Mouse (Mus musculus): ENCODE measurements around the gene Zfp365. TPM values are rescaled to one million over a fixed set of nuclear protein-coding genes. Genes with fewer than 3 reads are reported as not detected.
A peak's percentile ranks its signal among the peaks of the same experiment; 100 is the strongest.

Zfp365 gene
- under 1 TPM; 0.12 to 0.20 TPM for total RNA-seq (2021)
- long read RNA-seq, experiment 1: 0 reads
- long read RNA-seq, experiment 2: 0 reads

DNA sequence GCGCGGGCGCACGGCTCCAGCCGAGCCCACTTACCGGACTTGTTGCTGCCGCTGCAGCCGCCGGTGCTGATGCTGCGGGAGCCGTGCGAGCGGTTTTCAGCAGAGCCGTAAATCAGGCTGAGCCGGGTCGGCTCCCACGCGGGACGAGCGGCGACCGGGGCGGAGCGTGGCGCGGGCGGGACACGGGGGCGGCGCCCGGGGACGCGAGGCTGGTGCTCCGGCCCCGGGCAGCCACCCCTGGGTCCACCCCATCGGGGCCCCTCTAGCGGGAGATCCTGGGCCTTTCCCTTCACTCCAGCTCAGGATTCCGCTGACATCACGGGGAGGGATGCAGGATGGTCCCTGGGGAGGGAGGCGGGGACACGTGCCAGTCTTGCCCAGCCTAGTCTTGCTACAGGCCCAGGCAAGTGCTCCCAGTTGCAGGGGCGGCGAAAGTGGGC is at the start of gene Zfp365:
Zfp365 (minus strand) TSS at position 326 of the 440 bp plus-strand sequence.
- intact Hi-C loops (cut with DNase I): no loop called here

GRCm38 (mm10) chr10:67959982-67960381 is 47.5 kb upstream of the Zfp365 start:
- DNase-seq: no peak
- intact Hi-C loops (cut with DNase I): no loop called here

More for the DNA sequence above, at the start of gene Zfp365:
- peak; percentile 60 for DNase-seq

- intact Hi-C loops (cut with DNase I): no loop called here
- DNase-seq: no peak
Measured at GRCm38 (mm10) chr10:67955982-67956381, 43.5 kb upstream of the Zfp365 start.

- intact Hi-C loops (cut with DNase I): no loop called here
- DNase-seq: no peak
Measured at GRCm38 (mm10) chr10:67951690-67952089, 39.2 kb upstream of the Zfp365 start.

GRCm38 (mm10) chr10:67950059-67950748 is 37.7 kb upstream of the Zfp365 start:
- DNase-seq: no peak
- intact Hi-C loops (cut with DNase I): no loop called here

GRCm38 (mm10) chr10:67943513-67943912 is 31.1 kb upstream of the Zfp365 start:
- intact Hi-C loops (cut with DNase I): no loop called here

DNA sequence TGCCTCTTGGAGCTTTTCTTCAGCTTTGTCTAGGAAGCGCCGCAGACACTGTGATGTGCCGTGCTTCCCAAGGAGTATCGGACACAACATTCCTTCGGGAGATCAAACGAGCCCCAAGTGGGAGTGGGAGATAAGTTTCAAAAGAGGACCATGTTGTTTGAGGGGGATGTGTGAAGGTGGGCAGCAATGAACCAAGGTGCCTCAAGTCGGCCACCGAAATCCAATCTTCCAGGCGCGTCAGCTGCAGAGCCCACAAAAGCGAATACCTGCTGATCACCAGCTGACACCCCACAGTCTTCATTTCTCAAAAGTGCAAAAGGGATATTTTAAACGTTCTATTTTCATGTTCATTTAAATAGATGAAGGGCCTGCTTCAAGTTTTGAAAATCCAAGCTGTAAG is 27.1 kb upstream of the Zfp365 start:
- intact Hi-C loops (cut with DNase I): no loop called here
- no peak for DNase-seq

More at GRCm38 (mm10) chr10:67943513-67943912, 31.1 kb upstream of the Zfp365 start:
- DNase-seq: no peak

GRCm38 (mm10) chr10:67937775-67938174 is 25.3 kb upstream of the Zfp365 start:
- intact Hi-C loops (cut with DNase I): no loop called here
- no peak for DNase-seq

GRCm38 (mm10) chr10:67936944-67937343 is 24.5 kb upstream of the Zfp365 start:
- intact Hi-C loops (cut with DNase I): no loop called here
- DNase-seq: no peak

DNA sequence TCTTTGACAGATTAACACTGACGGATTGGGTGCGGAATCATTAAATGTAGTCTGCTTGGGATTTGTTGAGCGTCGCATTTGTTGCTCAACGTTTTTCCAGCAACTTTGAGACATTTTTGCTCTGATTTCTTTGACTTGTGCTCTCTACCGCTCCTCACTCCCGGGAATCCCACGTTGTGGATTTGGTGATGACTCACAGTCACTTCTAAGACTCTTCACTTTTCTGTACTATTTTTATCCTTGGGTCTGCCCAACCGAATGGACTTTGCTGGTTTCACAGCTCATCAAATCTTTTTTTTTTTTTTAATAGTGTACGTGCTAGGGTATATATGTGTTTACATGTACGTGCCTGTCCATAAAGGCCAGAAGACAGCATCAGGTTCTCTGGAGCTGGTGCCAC is 20.3 kb upstream of the Zfp365 start:
- DNase-seq: no peak
- intact Hi-C loops (cut with DNase I): no loop called here

- no peak for DNase-seq
- intact Hi-C loops (cut with DNase I): no loop called here
Measured at GRCm38 (mm10) chr10:67931328-67931727, 18.9 kb upstream of the Zfp365 start.

GRCm38 (mm10) chr10:67928584-67928983 is 16.1 kb upstream of the Zfp365 start:
- intact Hi-C loops (cut with DNase I): no loop called here

DNA sequence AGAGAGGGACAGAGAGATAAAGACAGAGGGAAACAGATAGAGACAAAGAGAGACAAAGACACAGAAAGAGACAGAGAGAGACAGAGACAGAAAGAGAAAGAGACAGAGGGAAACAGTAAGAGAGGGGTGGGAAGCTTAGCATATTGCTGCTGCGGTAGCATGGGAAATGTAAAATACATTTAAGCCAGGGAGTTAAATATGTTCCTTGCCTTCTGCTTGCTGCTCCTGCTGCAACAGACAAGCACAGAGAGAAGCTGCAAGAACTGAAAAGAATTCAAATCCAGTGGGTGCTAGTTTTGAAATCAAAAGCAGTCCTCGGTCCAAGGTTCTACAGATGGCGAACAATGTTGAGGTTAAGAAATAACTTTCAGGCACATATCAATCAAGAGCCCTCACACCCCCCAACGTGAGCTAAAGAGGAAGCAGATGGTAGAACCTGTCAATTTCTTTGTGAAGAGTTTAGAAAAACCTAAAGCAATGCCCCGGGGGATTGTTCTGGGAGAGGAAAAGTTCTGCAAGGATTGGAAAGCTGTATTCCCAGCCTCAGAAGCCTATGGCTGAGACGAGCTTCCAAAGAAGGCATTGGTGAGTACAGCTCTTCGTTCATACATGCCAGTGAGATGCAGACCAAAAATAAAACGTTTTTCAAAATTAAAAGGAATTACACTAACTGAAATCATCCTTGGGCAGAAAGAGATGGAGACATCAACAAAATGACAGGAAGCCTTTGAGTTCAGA is 15.4 kb upstream of the Zfp365 start:
- DNase-seq: no peak
- intact Hi-C loops (cut with DNase I): no loop called here

More at GRCm38 (mm10) chr10:67928584-67928983, 16.1 kb upstream of the Zfp365 start:
- no peak for DNase-seq

DNA sequence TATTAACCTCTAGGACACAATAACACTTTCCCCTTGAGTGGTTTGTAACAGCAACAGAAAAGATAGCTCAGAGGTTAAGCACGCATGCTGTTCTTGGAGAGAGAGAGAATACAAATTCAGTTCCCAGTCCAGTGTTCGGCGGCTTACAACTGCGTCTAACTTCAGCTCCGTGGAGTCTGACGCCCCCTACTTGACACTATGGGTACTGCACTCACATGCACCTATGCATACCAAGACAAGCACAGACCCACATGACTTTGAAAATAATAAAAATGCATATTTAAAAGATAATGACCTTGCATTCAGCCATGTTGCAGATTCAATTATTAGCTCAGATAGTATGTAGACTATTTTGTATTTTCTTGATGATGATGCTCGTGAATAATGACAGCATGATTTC is 11.6 kb upstream of the Zfp365 start:
- intact Hi-C loops (cut with DNase I): no loop called here
- no peak for DNase-seq

GRCm38 (mm10) chr10:67921777-67922176 is 9.3 kb upstream of the Zfp365 start:
- intact Hi-C loops (cut with DNase I): no loop called here
- DNase-seq: no peak

- intact Hi-C loops (cut with DNase I): no loop called here
- no peak for DNase-seq
Measured at GRCm38 (mm10) chr10:67919706-67920105, 7.2 kb upstream of the Zfp365 start.

DNA sequence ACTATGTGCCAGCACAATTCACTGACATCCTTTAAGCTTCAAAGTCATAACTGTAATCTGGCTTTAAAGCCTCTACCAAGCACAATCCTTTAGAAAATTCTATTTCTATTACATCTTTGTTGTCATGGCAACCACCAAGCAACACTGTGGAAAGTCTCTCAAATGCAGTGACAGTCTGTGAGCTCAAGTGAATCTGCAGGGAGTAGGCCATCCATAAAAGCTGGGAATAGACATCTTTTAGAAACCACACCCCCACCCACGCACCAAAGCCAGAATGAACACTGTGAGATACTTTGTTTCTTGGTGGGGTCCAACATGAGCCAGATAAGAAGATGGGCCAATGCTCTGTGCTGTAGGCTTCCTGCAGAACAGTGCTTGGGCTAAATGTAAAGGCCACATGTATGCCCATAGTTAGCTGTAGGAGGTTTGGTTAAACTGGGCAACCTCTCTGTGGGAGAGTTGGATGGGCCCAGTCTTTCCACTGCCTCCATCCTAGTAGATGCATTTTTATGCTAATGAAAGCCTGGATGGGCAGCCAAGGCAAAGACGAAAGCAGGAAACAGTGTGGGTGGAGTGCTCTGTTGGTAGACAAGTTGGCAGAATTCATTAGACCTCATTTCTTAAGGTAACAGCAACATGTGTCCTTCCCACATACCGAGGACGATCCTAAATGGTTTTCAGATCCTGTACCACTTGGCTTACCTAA is 5.9 kb upstream of the Zfp365 start:
- no peak for DNase-seq
- intact Hi-C loops (cut with DNase I): no loop called here

DNA sequence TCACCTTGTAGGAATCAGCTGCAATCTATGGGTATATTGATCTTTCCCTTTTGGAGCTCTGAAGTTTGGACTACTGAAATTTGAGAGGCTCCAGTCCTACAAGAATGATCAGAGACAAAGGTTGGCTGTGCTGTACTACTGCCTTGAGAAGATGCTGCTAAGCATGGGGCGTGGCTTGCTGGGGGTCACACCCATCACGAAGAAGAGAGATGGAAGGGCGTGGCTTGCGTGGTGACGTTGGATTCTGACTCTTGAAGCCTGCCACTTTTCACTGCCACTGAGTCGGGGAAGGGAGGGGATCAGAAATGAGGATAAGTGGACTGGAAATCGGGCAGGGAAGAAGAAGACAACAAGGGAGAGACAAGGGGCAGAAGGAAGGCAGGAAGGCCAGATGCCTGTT is 4.9 kb upstream of the Zfp365 start:
- intact Hi-C loops (cut with DNase I): no loop called here

DNA sequence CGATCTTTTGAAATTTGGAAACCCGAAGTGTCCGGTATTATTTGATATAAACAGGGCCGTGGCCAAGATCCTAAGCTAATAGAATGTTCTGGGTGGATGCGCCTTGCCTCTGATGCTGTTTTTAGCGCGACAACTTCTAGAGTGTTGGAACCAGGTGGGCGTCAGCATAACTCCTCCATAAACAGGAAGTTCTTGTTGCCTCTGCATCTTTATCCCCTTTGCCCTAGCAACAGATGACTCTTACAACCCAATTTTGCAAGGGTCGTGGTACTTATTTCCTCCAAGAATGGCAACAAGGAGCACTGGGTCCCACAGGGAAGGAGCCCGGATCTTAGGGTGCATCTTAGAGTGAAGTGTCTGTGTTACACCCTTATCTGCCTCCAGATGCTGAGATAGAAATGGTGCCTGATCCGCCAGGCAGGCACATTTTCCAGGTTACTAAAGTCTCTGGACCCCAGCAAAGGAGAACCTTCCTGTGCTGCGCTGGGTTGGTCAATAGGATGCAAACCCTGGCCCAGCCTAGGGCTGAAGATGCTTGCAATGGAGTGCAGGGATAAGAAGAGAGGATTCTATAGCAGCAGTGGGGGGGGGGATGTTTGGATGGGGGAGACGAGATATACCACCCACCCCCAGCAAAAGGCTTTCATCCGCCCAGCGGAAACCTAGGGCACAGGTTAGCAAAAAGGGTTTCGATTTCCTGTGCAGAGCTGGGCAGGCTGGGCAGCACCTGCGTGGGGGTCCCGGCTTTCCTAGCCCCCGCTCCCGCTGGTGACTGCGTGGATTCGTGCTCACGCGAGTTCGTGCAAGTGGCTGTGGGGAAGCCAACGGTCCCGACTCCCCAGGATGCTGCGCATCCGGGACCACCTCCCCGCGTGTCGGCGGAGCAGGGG is 770 bp downstream of the Zfp365 start:
- intact Hi-C loops (cut with DNase I): no loop called here
- no peak for DNase-seq

More for the DNA sequence above, 4.9 kb upstream of the Zfp365 start:
- no peak for DNase-seq

DNA sequence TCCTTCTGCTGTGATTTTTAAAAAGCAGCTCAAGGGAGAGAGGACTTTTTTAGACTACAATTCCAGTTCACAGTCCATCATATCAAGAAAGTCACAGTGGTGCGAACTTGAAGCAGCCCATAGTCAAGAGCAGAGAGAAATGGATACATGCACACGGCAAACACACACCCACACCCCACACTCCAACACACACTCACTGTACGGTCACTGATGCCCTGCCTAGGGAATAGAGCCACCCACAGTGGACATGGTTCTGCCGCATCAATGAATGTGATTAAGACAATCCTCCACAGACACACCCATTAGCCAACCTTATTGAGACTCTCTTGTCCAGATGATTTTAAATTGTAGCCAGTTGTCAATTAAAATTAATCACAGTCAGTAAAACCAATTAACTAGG is 4.5 kb downstream of the Zfp365 start:
- intact Hi-C loops (cut with DNase I): no loop called here
- no peak for DNase-seq
